Mouse (Mus musculus) limb, embryonic 15.5 days (tissue): ENCODE measurements around the gene 6430628N08Rik. TPM values are rescaled to one million over a fixed set of nuclear protein-coding genes. Genes with fewer than 3 reads are reported as not detected.

Source experiments
- ATAC-seq: fragments of 200-750 bp; cut with Nextera tagmentation; 2 replicates; pipeline ENCODE4 v1.8.0; 2017; ENCODE audit warnings: low read depth, moderate TSS enrichment; ENCODE audit not compliant: insufficient number of reproducible peaks, low FRiP score, low TSS enrichment
- H3K27ac ChIP-seq: fragments of 300-500 bp; sonication (generic); 2 replicates; pipeline ENCODE4 v1.5.1; 2015; ENCODE audit warnings: moderate library complexity, mild to moderate bottlenecking, inconsistent platforms
- H3K27me3 ChIP-seq: fragments of 300-500 bp; sonication (generic); 2 replicates; pipeline ENCODE4 v1.6.1; 2015; ENCODE audit warnings: inconsistent platforms
- H3K36me3 ChIP-seq: fragments of 300-500 bp; sonication (generic); 2 replicates; pipeline ENCODE4 v1.6.1; 2015; ENCODE audit warnings: inconsistent platforms
- H3K4me1 ChIP-seq: fragments of 300-500 bp; sonication (generic); 2 replicates; pipeline ENCODE4 v1.6.1; 2015; ENCODE audit warnings: inconsistent platforms
- H3K4me2 ChIP-seq: fragments of 300-500 bp; sonication (generic); 2 replicates; pipeline ENCODE4 v1.6.1; 2015; ENCODE audit warnings: mild to moderate bottlenecking, inconsistent platforms
- H3K4me3 ChIP-seq: fragments of 300-500 bp; sonication (generic); 2 replicates; pipeline ENCODE4 v1.5.1; 2015; ENCODE audit warnings: mild to moderate bottlenecking, inconsistent platforms
- H3K9ac ChIP-seq: fragments of 300-500 bp; sonication (generic); 2 replicates; pipeline ENCODE4 v1.6.1; 2015; ENCODE audit warnings: inconsistent platforms
- H3K9me3 ChIP-seq: fragments of 300-500 bp; sonication (generic); 2 replicates; pipeline ENCODE4 v1.6.1; 2016; ENCODE audit warnings: inconsistent platforms
- WGBS: fragments of 180-500 bp; shearing (Covaris S2); methylation state at CpG from one replicate; pipeline ENCODE4 v1.1.7; 2015; 5-methylcytosine and 5-hydroxymethylcytosine counted together
- polyA plus RNA-seq: library from polyadenylated mRNA; unstranded; fragments of >200 nt; fragmentation: Nextera tagmentation; extraction: Ambion mirVana; gene quantifications from 2 replicates; pipeline ENCODE4 v1.2.1, GENCODE M21; 2015

Gene 6430628N08Rik
- polyA plus RNA-seq, 1 experiment from 2014 or later: not detected

DNA sequence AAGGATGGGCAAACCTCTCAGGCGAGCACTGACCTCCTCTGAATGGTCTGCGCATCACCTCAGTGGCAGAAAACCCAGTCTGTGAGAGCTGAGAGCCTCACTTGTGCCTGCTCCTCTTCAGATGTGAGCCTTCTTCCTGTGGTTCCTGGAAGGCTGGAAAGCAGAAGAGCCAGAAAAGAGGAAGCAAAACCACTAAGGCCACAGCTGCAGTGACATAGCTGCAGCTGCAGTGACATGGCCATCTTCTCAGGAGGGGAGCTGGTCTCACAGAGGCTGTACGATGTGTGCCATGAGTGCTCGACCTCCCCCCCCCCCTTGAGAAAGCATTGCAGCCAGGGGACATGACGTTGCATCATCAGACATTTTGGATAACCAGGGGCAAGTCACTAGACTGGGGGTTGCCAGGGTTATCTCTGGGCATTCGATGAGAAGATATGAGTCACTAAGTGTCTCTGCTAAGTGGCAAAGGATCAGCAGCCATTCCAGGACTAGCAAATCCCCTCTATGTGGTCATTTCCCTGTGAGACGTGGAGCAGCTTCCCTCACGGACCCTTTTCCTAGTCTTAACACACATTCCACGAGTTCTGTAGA is 33.1 kb upstream of the 6430628N08Rik start:
- Histone ChIP-seq H3K27me3 (no peaks in the 10 kb centered on the region), H3K27ac (no peak overlapping the region), H3K4me1 (peaks cover 26% of the 10 kb centered on the region), H3K4me2 (no peak overlapping the region), H3K9me3 (no peaks in the 10 kb centered on the region), H3K4me3 (no peak overlapping the region), H3K9ac (no peak overlapping the region), H3K36me3 (peaks cover 36% of the 10 kb centered on the region)
- 80% methylated on average over 9 of the region's 9 CpGs for WGBS
- no peak for ATAC-seq

DNA sequence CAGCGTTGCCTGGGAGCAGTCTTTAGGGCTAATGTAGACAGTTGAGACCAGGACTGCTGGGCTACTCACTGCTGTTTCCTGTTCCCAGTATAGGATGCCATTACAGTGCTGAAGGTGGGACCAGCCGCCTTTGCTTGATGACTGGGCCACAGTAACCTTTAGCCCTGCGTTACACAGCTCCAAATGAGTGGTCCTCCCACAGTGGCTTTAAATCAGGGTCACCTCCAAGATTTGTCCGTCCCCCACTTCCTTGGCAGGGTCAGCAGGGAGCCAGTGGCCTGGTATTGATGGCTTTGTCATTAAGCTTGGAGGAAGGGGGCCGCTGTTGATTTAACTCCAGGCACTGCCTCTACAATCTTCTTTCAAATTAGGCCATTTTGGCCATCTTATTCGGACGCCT is 27.1 kb upstream of the 6430628N08Rik start:
- no peak overlapping the region for H3K4me3 ChIP-seq
- WGBS: 35% methylated on average over 7 of the region's 7 CpGs

DNA sequence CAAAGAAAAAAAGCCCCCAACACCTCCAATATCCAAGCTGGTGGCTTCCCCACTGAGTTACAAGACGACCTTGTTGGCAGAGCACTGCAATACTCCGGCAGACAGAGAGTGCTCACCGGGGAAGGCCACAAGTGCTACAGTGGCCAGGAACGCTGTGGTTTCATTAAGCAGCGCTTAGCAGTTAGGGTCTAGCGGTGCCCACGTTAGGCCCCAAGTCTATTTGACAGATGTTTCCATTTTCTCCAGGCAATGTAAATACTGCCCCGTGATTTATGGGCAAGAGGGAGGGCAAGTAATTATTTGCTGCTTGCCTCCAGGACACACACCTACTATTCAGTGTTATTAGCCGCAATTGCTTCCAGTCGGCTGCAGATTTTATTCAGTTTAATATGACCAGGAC is 26.6 kb upstream of the 6430628N08Rik start:
- peaks cover 40% of the 10 kb centered on the region for H3K36me3 ChIP-seq
- no peak overlapping the region for H3K4me2 ChIP-seq
- H3K4me3 ChIP-seq: no peak overlapping the region
- 15% methylated on average over 10 of the region's 10 CpGs for WGBS
- no peak overlapping the region for H3K27ac ChIP-seq
- 0 out of 2 replicates have a peak, but pooled peaks have one; percentile 48 for ATAC-seq
- no peaks in the 10 kb centered on the region for H3K9me3 ChIP-seq
- no peaks in the 10 kb centered on the region for H3K27me3 ChIP-seq
- peaks cover 23% of the 10 kb centered on the region for H3K4me1 ChIP-seq
- no peak overlapping the region for H3K9ac ChIP-seq

More for the DNA sequence above, 27.1 kb upstream of the 6430628N08Rik start:
- Histone ChIP-seq H3K27me3 (no peaks in the 10 kb centered on the region), H3K9ac (no peak overlapping the region), H3K4me1 (peaks cover 23% of the 10 kb centered on the region), H3K4me2 (no peak overlapping the region), H3K27ac (no peak overlapping the region), H3K36me3 (peaks cover 40% of the 10 kb centered on the region), H3K9me3 (no peaks in the 10 kb centered on the region)
- no peak for ATAC-seq

DNA sequence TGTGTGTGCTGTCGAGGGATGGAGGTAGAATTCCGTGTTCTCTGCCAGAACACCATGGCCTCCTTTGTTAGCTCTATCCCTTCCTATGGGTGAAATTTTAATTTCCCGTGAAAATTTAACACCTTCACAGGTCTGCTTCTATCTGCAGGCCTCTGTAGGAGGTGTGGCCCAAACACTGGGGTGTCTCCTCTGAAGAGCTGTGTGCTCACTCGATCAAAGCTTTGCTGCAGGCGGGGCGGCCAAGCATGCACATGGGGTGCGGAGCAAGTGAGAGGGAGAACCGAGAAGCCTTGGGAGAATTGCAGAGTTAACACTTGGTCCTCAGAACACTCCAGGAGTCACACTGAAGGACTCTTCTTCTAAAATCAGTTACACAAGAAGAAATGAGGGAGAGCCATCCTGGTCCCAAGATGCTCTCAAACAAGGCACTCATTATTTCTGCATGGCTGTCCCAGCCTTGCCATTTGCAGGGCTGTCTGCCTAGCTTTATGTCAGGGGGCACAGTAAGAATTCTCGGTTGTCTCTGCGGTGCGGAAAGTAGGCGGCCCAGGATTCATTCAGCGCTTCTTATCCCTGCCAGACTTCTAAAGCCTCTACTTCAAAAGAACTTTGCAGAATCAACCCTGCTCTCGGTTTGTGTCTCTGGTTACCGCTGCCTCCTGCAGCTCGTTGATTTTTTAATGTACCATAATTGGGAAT is 20.8 kb upstream of the 6430628N08Rik start:
- H3K36me3 ChIP-seq: peaks cover 48% of the 10 kb centered on the region
- 0 out of 2 replicates have a peak, but pooled peaks cover 5% of the 10 kb centered on the region for H3K4me1 ChIP-seq
- H3K27me3 ChIP-seq: no peaks in the 10 kb centered on the region
- no peak for ATAC-seq
- WGBS: 28% methylated on average over 16 of the region's 16 CpGs
- H3K9me3 ChIP-seq: no peaks in the 10 kb centered on the region
- H3K27ac ChIP-seq: no peak overlapping the region
- no peak overlapping the region for H3K4me2 ChIP-seq
- H3K9ac ChIP-seq: no peak overlapping the region
- H3K4me3 ChIP-seq: no peak overlapping the region

DNA sequence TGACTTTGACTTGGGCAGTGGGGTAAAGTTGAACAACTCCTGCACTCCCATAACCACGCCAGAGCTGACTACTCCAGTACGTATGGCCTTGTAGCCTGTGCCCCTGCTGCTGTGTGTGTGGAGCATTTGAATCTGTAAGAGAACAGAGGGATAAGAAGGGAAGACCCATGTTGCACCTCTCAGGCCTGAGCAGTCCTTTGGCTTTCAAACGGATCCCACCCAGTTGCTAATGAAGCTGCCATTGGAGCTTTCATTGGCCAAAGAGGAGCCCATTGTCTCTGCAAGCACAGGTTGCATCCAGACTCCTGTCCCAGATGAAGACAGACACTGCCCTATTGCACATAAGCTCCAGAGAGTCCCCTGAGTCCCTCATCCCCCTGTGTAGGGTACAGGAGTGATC is 17.2 kb upstream of the 6430628N08Rik start:
- Histone ChIP-seq H3K4me3 (no peak overlapping the region), H3K4me1 (peaks cover 8% of the 10 kb centered on the region; the same call in 1 of the 2 replicates), H3K4me2 (no peak overlapping the region), H3K9me3 (no peaks in the 10 kb centered on the region), H3K27ac (no peak overlapping the region), H3K36me3 (peaks cover 62% of the 10 kb centered on the region), H3K27me3 (no peaks in the 10 kb centered on the region), H3K9ac (no peak overlapping the region)
- ATAC-seq: no peak
- 89% methylated on average over 3 of the region's 3 CpGs for WGBS

DNA sequence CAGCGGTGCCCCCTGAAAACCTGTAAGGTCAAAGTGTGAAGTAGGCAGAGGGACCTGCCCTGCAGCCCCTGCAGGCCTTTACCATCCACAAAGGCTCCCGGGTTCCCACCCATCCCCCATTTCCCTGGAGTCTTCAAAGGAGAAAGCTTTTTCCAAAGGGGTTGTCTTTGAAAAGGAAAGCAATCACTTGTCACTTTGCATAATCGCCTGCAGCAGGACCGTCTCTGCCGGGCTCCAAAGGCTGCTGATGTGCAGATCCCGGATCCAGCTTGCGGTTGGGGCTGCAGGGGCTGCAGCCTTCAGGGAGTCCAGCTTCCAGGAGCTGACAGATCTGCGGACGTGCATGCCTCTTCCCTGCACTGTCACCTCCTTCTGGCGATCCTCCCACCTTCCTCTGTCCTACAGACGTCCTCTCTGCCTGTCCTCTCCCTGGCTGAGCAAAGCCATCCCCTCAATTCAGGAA is 12.2 kb upstream of the 6430628N08Rik start:
- peaks cover 3% of the 10 kb centered on the region; the same call in 1 of the 2 replicates for H3K4me1 ChIP-seq
- no peak overlapping the region for H3K4me3 ChIP-seq
- H3K9ac ChIP-seq: no peak overlapping the region
- peaks cover 40% of the 10 kb centered on the region for H3K36me3 ChIP-seq
- H3K9me3 ChIP-seq: no peaks in the 10 kb centered on the region
- no peak overlapping the region for H3K27ac ChIP-seq
- no peak for ATAC-seq
- no peak overlapping the region for H3K4me2 ChIP-seq
- no peaks in the 10 kb centered on the region; the same call in 1 of the 2 replicates for H3K27me3 ChIP-seq
- WGBS: 18% methylated on average over 11 of the region's 11 CpGs

DNA sequence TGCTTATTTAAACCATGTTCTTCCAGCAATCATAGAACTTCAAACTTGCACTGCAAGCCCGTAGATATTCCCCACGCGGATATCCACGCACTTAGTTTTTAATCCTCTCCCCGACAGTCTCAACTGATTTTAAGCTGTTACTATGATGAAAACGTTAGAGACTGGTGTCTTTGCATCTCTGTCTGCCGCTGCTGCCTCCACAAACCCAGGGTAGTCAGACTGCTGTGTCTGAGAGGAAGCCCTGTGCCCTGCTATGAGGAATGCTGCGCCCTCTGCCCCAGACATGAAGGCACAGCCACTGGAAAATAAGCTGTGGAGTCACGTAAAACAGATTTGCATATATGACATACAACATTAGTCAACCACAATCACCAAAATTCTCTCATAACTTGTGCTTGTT is 11.6 kb upstream of the 6430628N08Rik start:
- no peak overlapping the region for H3K27ac ChIP-seq
- no peak overlapping the region for H3K9ac ChIP-seq
- H3K4me2 ChIP-seq: no peak overlapping the region
- H3K36me3 ChIP-seq: peaks cover 34% of the 10 kb centered on the region
- H3K27me3 ChIP-seq: no peaks in the 10 kb centered on the region; the same call in 1 of the 2 replicates
- peaks cover 3% of the 10 kb centered on the region; the same call in 1 of the 2 replicates for H3K4me1 ChIP-seq
- 59% methylated on average over 9 of the region's 9 CpGs for WGBS
- H3K4me3 ChIP-seq: no peak overlapping the region
- no peaks in the 10 kb centered on the region for H3K9me3 ChIP-seq
- ATAC-seq: no peak

DNA sequence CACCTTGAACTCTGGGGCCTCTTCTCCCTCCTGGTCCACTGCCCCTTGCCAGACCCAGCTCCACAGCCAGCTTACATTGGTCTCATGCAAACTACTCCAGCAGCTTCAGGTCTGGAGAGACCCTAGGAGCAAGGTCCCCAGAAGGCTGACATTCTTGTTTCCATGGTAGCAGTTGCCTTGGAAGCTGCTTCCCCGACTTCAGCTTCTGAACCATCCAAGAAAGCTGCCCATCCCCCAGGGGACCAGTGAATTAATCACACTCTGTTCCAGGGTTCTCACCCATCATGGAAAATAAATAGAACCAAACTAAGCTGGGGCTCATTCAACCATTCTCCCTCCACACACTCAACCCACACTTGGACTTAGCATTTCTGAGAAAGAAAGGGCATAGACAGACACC is 9.3 kb upstream of the 6430628N08Rik start:
- H3K4me2 ChIP-seq: no peak overlapping the region
- H3K4me3 ChIP-seq: no peak overlapping the region
- peaks cover 4% of the 10 kb centered on the region; the same call in 1 of the 2 replicates for H3K27me3 ChIP-seq
- no peak overlapping the region for H3K9ac ChIP-seq
- H3K36me3 ChIP-seq: peaks cover 11% of the 10 kb centered on the region
- no peaks in the 10 kb centered on the region for H3K9me3 ChIP-seq
- ATAC-seq: no peak
- no peak overlapping the region for H3K27ac ChIP-seq
- peaks cover 3% of the 10 kb centered on the region; the same call in 1 of the 2 replicates for H3K4me1 ChIP-seq
- 22% methylated on average over 1 of the region's 1 CpGs for WGBS

DNA sequence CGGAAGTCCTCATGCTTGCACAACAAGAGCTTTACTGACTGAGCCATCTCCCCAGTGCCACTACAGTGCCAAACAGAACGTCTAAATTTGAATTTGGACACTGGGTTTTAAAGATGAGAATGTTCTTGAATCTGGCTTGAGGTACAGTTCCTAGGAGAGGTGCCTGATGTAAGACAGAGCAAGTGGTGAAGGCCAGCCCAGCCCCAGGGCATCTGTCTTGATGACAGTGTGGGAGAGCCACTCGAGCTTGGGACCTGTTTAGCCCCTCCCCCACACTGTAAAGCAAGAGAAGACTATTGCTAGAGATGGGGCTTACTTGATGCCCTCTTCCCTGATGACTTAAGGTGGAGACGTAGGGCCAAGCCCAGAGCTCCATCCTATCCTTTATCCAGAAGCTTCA is 8.3 kb upstream of the 6430628N08Rik start:
- no peak overlapping the region for H3K27ac ChIP-seq
- ATAC-seq: no peak
- peaks cover 4% of the 10 kb centered on the region; the same call in 1 of the 2 replicates for H3K27me3 ChIP-seq
- H3K9me3 ChIP-seq: no peaks in the 10 kb centered on the region
- H3K4me1 ChIP-seq: peaks cover 3% of the 10 kb centered on the region; the same call in 1 of the 2 replicates
- H3K4me3 ChIP-seq: no peak overlapping the region
- H3K36me3 ChIP-seq: peaks cover 2% of the 10 kb centered on the region
- WGBS: 53% methylated on average over 4 of the region's 4 CpGs
- H3K4me2 ChIP-seq: no peak overlapping the region
- H3K9ac ChIP-seq: no peak overlapping the region

DNA sequence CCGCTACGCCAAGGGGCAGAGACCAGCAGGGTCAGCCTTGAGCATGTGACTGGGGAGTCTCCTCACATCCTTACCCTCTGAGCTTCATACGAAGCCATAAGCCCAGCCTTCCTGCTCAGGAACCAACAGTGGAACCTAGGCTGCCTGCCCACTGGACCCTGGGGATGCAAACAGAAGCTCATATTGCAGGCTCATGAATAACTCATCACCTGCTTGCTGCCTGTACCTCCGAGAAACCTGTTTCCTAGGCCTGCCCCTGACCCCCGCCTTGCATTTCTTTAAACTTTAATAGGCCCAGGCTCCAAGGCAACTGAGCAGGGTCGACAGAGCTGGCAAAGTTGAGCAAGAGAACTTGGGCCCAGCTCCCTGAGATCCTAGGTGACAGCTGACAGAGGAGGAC is 6.4 kb upstream of the 6430628N08Rik start, which contains the start of gene Kncn:
Gene Kncn, plus strand, starts transcription at position 379 of the 400 bp plus-strand sequence.
- no peaks in the 10 kb centered on the region for H3K36me3 ChIP-seq
- H3K27me3 ChIP-seq: peaks cover 7% of the 10 kb centered on the region; the same call in 1 of the 2 replicates
- no peaks in the 10 kb centered on the region for H3K9me3 ChIP-seq
- no peak within 1 kb of the TSS for H3K9ac ChIP-seq
- WGBS: 53% methylated on average over 6 of the region's 6 CpGs
- no peak within 1 kb of the TSS for H3K27ac ChIP-seq
- ATAC-seq: no peak
- H3K4me3 ChIP-seq: no peak within 1 kb of the TSS
- no peaks in the 10 kb centered on the region for H3K4me1 ChIP-seq
- H3K4me2 ChIP-seq: no peak within 1 kb of the TSS

DNA sequence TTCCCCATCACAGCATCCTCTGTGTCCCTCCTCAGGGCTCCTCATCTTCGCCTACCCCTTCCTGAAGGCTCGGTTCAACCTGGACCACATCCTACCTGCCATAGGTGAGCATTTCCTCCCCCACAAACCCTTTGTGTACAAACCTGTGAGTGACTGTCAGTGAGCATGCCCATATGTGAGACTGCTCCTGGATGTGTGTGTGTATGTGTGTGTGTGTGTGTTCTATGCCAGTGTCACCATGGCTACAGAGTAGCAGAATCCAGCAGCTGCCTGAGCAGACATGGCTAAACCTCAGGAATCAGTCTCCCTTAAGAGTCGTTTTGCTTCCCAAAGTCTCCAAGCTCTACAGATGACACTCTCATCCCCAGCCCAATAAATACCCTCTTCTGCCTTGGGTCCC is 4.6 kb upstream of the 6430628N08Rik start:
- Histone ChIP-seq H3K4me1 (peaks cover 9% of the 10 kb centered on the region), H3K27ac (no peak overlapping the region), H3K9me3 (no peaks in the 10 kb centered on the region), H3K4me2 (no peak overlapping the region), H3K9ac (no peak overlapping the region), H3K27me3 (peaks cover 25% of the 10 kb centered on the region), H3K4me3 (no peak overlapping the region), H3K36me3 (no peaks in the 10 kb centered on the region)
- ATAC-seq: no peak
- 74% methylated on average over 3 of the region's 3 CpGs for WGBS

DNA sequence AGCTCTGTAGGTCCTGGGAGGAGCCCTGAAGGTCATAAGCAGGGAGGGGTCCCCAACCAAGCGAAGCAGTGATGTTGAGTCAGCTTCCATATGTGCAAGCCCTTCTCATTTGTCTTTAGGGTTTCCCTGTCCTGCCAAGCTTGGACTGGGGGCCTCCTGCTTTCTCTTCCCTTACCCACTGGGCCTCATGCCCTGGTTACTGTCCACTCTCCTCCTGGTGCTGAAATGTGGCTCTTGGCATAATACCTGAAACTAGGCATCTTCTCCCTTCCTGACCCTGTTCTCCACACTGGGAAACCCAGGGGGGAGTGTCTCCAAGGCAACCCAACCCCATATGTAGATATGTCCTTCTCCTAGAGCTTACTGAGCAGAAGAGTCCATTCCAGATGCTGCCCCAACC is 3.6 kb upstream of the 6430628N08Rik start:
- Histone ChIP-seq H3K4me3 (no peak overlapping the region), H3K27me3 (peaks cover 35% of the 10 kb centered on the region), H3K4me1 (peaks cover 9% of the 10 kb centered on the region), H3K9ac (no peak overlapping the region), H3K36me3 (no peaks in the 10 kb centered on the region), H3K9me3 (no peaks in the 10 kb centered on the region), H3K4me2 (no peak overlapping the region), H3K27ac (no peak overlapping the region)
- 24% methylated on average over 1 of the region's 1 CpGs for WGBS
- no peak for ATAC-seq
